Mouse (Mus musculus) thymus, adult 2 months (tissue): ENCODE measurements around the gene Icosl. TPM values are rescaled to one million over a fixed set of nuclear protein-coding genes. Genes with fewer than 3 reads are reported as not detected.

Experiments
- DNase-seq: peaks from one replicate; pipeline ENCODE4 v3.0.0; 2021
- H3K27ac ChIP-seq: fragments of 200-500 bp; 2 replicates; pipeline ENCODE4 v1.5.1; 2012; ENCODE audit warnings: low read length, control low read depth; ENCODE audit not compliant: control insufficient read depth, insufficient read depth
- H3K27me3 ChIP-seq: fragments of 200-500 bp; 2 replicates; pipeline ENCODE4 v1.6.1; 2012; ENCODE audit warnings: mild to moderate bottlenecking, low read length, moderate library complexity, mixed read lengths; ENCODE audit not compliant: control insufficient read depth, insufficient read depth
- H3K36me3 ChIP-seq: fragments of 200-500 bp; 2 replicates; pipeline ENCODE4 v1.6.1; 2012; ENCODE audit warnings: mild to moderate bottlenecking, low read length, moderate library complexity; ENCODE audit not compliant: control insufficient read depth, insufficient read depth
- H3K4me1 ChIP-seq: fragments of 200-500 bp; replicated peaks from 2 replicates; pipeline ENCODE4 v1.6.1; 2012; ENCODE audit warnings: low read length; ENCODE audit not compliant: control insufficient read depth, insufficient read depth
- H3K4me3 ChIP-seq: fragments of 200-500 bp; 2 replicates; pipeline ENCODE4 v1.5.1; 2012; ENCODE audit warnings: mild to moderate bottlenecking, low read length, control low read depth, moderate library complexity; ENCODE audit not compliant: control insufficient read depth, insufficient read depth
- CTCF ChIP-seq: fragments of 200-500 bp; IDR thresholded peaks from 2 replicates; pipeline ENCODE4 v1.5.1; 2012; ENCODE audit warnings: mild to moderate bottlenecking, control low read depth, low read length, moderate library complexity, borderline replicate concordance; ENCODE audit not compliant: control insufficient read depth, poor library complexity, insufficient read depth; ENCODE audit errors: extremely low read depth
- POLR2A ChIP-seq: fragments of 200-500 bp; IDR thresholded peaks from 2 replicates; pipeline ENCODE4 v1.6.1; 2012; ENCODE audit warnings: mild to moderate bottlenecking, low read length, control low read depth, moderate library complexity; ENCODE audit not compliant: control insufficient read depth, poor library complexity, insufficient read depth; ENCODE audit errors: extremely low read depth
- WGBS: fragments of 180-500 bp; shearing (Covaris S2); methylation state at CpG from one replicate; pipeline ENCODE4 v1.1.7; 2018; 5-methylcytosine and 5-hydroxymethylcytosine counted together
- polyA plus RNA-seq: library from polyadenylated mRNA; depleted of rRNA; stranded (reverse); fragments of >200 nt; gene quantifications from 2 replicates; pipeline ENCODE4 v1.2.3, GENCODE M21; 2012; rRNA removed

Gene Icosl
- polyA plus RNA-seq, 1 experiment = 26.5 TPM

GRCm38 (mm10) chr10:78126311-78126710, 57.2 kb downstream of the Icosl start:
- H3K4me1 ChIP-seq = peaks cover 21% of the 10 kb centered on the region
- H3K36me3 ChIP-seq = no peaks in the 10 kb centered on the region
- TF ChIP-seq POLR2A = no peak
- TF ChIP-seq CTCF = no peak
- 93% methylated on average over 5 of the region's 5 CpGs for WGBS
- no peak for DNase-seq
- H3K27me3 ChIP-seq = no peaks in the 10 kb centered on the region
- no peak overlapping the region for H3K4me3 ChIP-seq
- no peak overlapping the region for H3K27ac ChIP-seq

DNA sequence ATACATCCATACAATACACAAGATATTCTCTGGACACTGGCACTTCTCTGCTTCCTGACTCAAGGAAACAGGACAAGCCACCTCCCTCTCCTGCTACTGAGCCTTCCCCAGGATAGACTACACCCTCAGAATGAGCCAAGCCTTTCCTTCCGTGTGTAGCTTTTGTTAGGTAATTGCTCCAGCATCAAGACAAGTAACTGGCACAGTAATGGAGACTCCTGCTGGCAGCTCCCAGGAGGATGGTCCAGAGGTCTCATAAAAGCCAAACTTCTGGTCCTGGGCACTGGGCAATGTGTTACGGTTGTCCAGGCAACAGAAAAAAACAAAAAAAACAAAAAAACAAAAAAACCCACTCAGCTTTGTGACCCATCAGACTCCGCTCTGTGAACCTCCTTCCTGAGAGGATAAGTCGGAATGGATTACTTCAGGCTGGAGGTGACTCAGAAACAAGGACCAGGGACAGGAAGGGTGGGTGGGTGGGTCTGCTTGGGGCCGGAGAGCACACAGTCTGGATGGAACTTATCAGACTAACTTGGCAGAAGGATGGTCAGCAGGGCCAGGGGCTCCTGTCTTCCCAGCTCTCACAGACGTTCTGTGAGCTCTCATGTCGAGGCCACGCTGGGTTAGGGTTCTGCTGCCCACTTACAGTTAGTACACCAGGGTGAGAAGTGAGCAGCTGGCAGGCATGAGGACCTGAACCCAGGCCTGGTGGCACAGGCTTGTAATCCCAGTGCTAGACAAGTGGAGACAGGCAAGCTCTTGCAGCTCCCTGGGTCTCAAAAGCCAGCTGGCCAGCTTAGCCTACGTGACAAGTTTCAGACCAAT, 58.2 kb downstream of the Icosl start:
- Histone ChIP-seq H3K4me1 (peaks cover 21% of the 10 kb centered on the region), H3K27me3 (no peaks in the 10 kb centered on the region), H3K27ac (no peak overlapping the region), H3K36me3 (no peaks in the 10 kb centered on the region), H3K4me3 (no peak overlapping the region)
- no peak for TF ChIP-seq CTCF
- TF ChIP-seq POLR2A = no peak
- WGBS = 95% methylated on average over 9 of the region's 9 CpGs
- DNase-seq = no peak

DNA sequence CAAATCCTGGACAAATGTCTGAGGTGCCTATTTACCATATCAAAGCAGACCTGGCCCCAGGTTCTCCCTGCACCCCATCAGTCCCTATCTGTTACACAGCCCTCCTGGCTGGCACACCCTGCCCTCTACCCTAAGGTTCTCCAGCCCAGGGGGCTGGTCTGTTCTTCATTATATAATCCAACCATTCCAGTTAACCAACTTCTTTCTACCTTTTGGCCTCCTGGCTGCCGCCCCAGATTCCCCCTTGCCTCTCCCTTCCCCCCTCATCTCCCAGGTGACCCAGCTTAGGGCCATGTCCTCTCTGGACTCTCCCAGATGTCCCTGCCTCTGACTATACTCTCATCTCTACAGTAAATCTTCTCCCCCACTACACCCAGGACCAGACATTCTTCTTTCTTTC, 58.8 kb downstream of the Icosl start:
- 96% methylated on average over 1 of the region's 1 CpGs for WGBS
- no peak for TF ChIP-seq CTCF
- no peak for TF ChIP-seq POLR2A
- no peak overlapping the region for H3K4me3 ChIP-seq
- no peak overlapping the region for H3K27ac ChIP-seq
- no peaks in the 10 kb centered on the region for H3K36me3 ChIP-seq
- no peak for DNase-seq
- no peaks in the 10 kb centered on the region for H3K27me3 ChIP-seq
- H3K4me1 ChIP-seq = peaks cover 21% of the 10 kb centered on the region

DNA sequence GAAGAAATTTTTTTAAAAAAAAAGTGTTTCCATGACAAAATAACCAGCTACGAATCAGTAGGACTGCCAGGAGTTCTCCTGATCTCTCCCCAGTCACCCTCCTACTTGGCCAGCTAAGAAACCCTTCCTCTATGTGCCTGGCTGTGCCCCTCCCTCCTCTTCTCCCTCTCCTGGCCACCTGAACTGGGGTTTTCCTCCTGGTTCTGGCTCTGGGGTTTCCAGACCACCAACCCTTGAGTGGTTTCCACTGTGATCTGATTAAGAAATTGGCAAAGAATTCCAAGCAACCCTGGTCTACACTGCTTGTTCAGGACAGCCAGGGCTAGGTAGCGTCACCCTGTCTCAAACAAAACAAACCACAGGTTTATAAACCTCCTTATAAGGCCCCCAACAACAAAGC, 59.5 kb downstream of the Icosl start:
- H3K4me3 ChIP-seq = no peak overlapping the region
- WGBS = 75% methylated on average over 2 of the region's 2 CpGs

GRCm38 (mm10) chr10:78129423-78129822, 60.3 kb downstream of the Icosl start:
- H3K4me3 ChIP-seq = no peak overlapping the region
- no peak for TF ChIP-seq POLR2A
- TF ChIP-seq CTCF = no peak
- H3K4me1 ChIP-seq = peaks cover 22% of the 10 kb centered on the region
- no peak overlapping the region for H3K27ac ChIP-seq
- no peaks in the 10 kb centered on the region for H3K27me3 ChIP-seq
- no peaks in the 10 kb centered on the region for H3K36me3 ChIP-seq
- DNase-seq = no peak
- 86% methylated on average over 11 of the region's 11 CpGs for WGBS

More for the DNA sequence above, 59.5 kb downstream of the Icosl start:
- Histone ChIP-seq H3K4me1 (peaks cover 21% of the 10 kb centered on the region), H3K36me3 (no peaks in the 10 kb centered on the region), H3K27me3 (no peaks in the 10 kb centered on the region), H3K27ac (no peak overlapping the region)
- no peak for DNase-seq
- TF ChIP-seq CTCF (no peak), POLR2A (no peak)

- H3K4me3 ChIP-seq = no peak overlapping the region
- 63% methylated on average over 4 of the region's 4 CpGs for WGBS
- no peaks in the 10 kb centered on the region for H3K27me3 ChIP-seq
- peaks cover 23% of the 10 kb centered on the region for H3K4me1 ChIP-seq
- H3K36me3 ChIP-seq = no peaks in the 10 kb centered on the region
- TF ChIP-seq POLR2A (no peak), CTCF (no peak)
- H3K27ac ChIP-seq = no peak overlapping the region
- DNase-seq = no peak
These were observed 60.9 kb downstream of the Icosl start for GRCm38 (mm10) chr10:78129998-78130397.

Other genes with a start within 250 kb of the Icosl start
- gene Krtap10-4, start 242.2 kb upstream of the Icosl start, polyA plus RNA-seq = not detected in 2 replicates
- 0.12 TPM in 1 of 2 replicates, not detected in the other for gene Krtap10-10, start 233.4 kb upstream of the Icosl start, polyA plus RNA-seq
- 0.36 TPM in 1 of 2 replicates, not detected in the other for gene Gm36176, start 222.5 kb upstream of the Icosl start, polyA plus RNA-seq
- gene Gm10318, start 216.4 kb upstream of the Icosl start, polyA plus RNA-seq = not detected in 2 replicates
- gene Gm3285, start 207.3 kb upstream of the Icosl start, polyA plus RNA-seq = 0.24 and 0.27 TPM in 2 replicates
- gene Lrrc3, start 166.8 kb upstream of the Icosl start, polyA plus RNA-seq = 1.1 and 1.9 TPM in 2 replicates
- gene Trpm2, start 98.7 kb upstream of the Icosl start, polyA plus RNA-seq = 16.4 and 21.0 TPM in 2 replicates
- 39.0 and 49.5 TPM in 2 replicates for gene 1810043G02Rik, start 90.8 kb upstream of the Icosl start, polyA plus RNA-seq
- gene Pfkl, start 59.2 kb upstream of the Icosl start, polyA plus RNA-seq = 81.2 and 93.7 TPM in 2 replicates
- gene Dnmt3l, start 27.4 kb upstream of the Icosl start, polyA plus RNA-seq = 0.93 and 1.8 TPM in 2 replicates
- 84.0 and 93.7 TPM in 2 replicates for gene Aire, start 25.7 kb upstream of the Icosl start, polyA plus RNA-seq
- 148 and 156 TPM in 2 replicates for gene D10Jhu81e, start 100.5 kb downstream of the Icosl start, polyA plus RNA-seq
- gene Pwp2, start 115.8 kb downstream of the Icosl start, polyA plus RNA-seq = 16.4 and 17.1 TPM in 2 replicates
- 96.0 and 105 TPM in 2 replicates for gene Trappc10, start 175.3 kb downstream of the Icosl start, polyA plus RNA-seq